Mouse (Mus musculus): ENCODE data around the gene Ranbp9. TPM values are rescaled to one million over a fixed set of nuclear protein-coding genes. Genes with fewer than 3 reads are reported as not detected.

Ranbp9 gene
- polyA plus RNA-seq, 1 experiment: 76.4 TPM

- TF ChIP-seq GATA1 (IDR thresholded peaks at IDR 0.05; ENCODE audit: low read length): no peak
Observed at GRCm38 (mm10) chr13:43501601-43502000, 20.5 kb upstream of the Ranbp9 start.

- TF ChIP-seq GATA1 (IDR thresholded peaks at IDR 0.05; ENCODE audit: low read length): no peak
Observed at GRCm38 (mm10) chr13:43500483-43500850, 19.4 kb upstream of the Ranbp9 start.

- TF ChIP-seq GATA1 (IDR thresholded peaks at IDR 0.05; ENCODE audit: low read length): no peak
Observed at GRCm38 (mm10) chr13:43499731-43500482, 18.8 kb upstream of the Ranbp9 start.

GRCm38 (mm10) chr13:43498849-43499248, 17.8 kb upstream of the Ranbp9 start:
- no peak for TF ChIP-seq GATA1 (IDR thresholded peaks at IDR 0.05; ENCODE audit: low read length)

GRCm38 (mm10) chr13:43497769-43498168, 16.7 kb upstream of the Ranbp9 start:
- no peak for TF ChIP-seq GATA1 (IDR thresholded peaks at IDR 0.05; ENCODE audit: low read length)

GRCm38 (mm10) chr13:43496660-43497059, 15.6 kb upstream of the Ranbp9 start:
- TF ChIP-seq GATA1 (IDR thresholded peaks at IDR 0.05; ENCODE audit: low read length): no peak

GRCm38 (mm10) chr13:43495645-43496044, 14.6 kb upstream of the Ranbp9 start:
- no peak for TF ChIP-seq GATA1 (IDR thresholded peaks at IDR 0.05; ENCODE audit: low read length)

GRCm38 (mm10) chr13:43493725-43494124, 12.6 kb upstream of the Ranbp9 start:
- TF ChIP-seq GATA1 (IDR thresholded peaks at IDR 0.05; ENCODE audit: low read length): no peak

- no peak for TF ChIP-seq GATA1 (IDR thresholded peaks at IDR 0.05; ENCODE audit: low read length)
Observed at GRCm38 (mm10) chr13:43493058-43493481, 12.0 kb upstream of the Ranbp9 start.

GRCm38 (mm10) chr13:43486501-43487213, 5.6 kb upstream of the Ranbp9 start:
- no peak for TF ChIP-seq GATA1 (IDR thresholded peaks at IDR 0.05; ENCODE audit: low read length)

- TF ChIP-seq GATA1 (IDR thresholded peaks at IDR 0.05; ENCODE audit: low read length): no peak
Observed at GRCm38 (mm10) chr13:43485278-43485976, 4.3 kb upstream of the Ranbp9 start.

- TF ChIP-seq GATA1 (IDR thresholded peaks at IDR 0.05; ENCODE audit: low read length): peak; percentile 34
Observed at GRCm38 (mm10) chr13:43482782-43483181, 1.7 kb upstream of the Ranbp9 start.

- no peak for TF ChIP-seq GATA1 (IDR thresholded peaks at IDR 0.05; ENCODE audit: low read length)
Observed at GRCm38 (mm10) chr13:43481859-43482245, 770 bp upstream of the Ranbp9 start.

- no peak for TF ChIP-seq GATA1 (IDR thresholded peaks at IDR 0.05; ENCODE audit: low read length)
Observed at GRCm38 (mm10) chr13:43480595-43480956, 506 bp downstream of the Ranbp9 start.

- no peak for TF ChIP-seq GATA1 (IDR thresholded peaks at IDR 0.05; ENCODE audit: low read length)
Observed at GRCm38 (mm10) chr13:43479767-43480571, 1.1 kb downstream of the Ranbp9 start.
